Mouse (Mus musculus) olfactory bulb, adult 2 months (tissue): Measurements from ENCODE around the gene Tshz2.

Experiments
- CTCF ChIP-seq: fragments of 200-500 bp; IDR thresholded peaks from 2 replicates; pipeline ENCODE4 v1.5.1; 2012; ENCODE audit warnings: low read depth, mild to moderate bottlenecking, low read length, moderate library complexity; ENCODE audit not compliant: insufficient read depth
- POLR2A ChIP-seq: fragments of 200-500 bp; IDR thresholded peaks from 2 replicates; pipeline ENCODE4 v1.6.1; 2012; ENCODE audit warnings: mild to moderate bottlenecking, low read depth, low read length, moderate library complexity; ENCODE audit not compliant: insufficient read depth

- TF ChIP-seq CTCF (no peak), POLR2A (no peak)
These were observed 25.7 kb upstream of the Tshz2 start for GRCm38 (mm10) chr2:169606901-169607678.
